Mouse (Mus musculus) left cerebral cortex, adult 2 months (tissue): ENCODE measurements around the gene Hbs1l. TPM values are rescaled to one million over a fixed set of nuclear protein-coding genes. Genes with fewer than 3 reads are reported as not detected.

Source experiments
- DNase-seq, 2 experiments: peaks; one replicate each; pipeline ENCODE4 v3.0.0; 2021 to 2022; ENCODE audit warnings: low spot score in 2 of 2, mixed read lengths in 1 of 2; ENCODE audit errors: extremely low spot score in 1 of 2
- H3K27ac ChIP-seq: fragments of 200-600 bp; 2 replicates; pipeline ENCODE4 v1.8.1; 2022
- H3K4me3 ChIP-seq: fragments of 200-600 bp; 2 replicates; pipeline ENCODE4 v1.8.1; 2022
- CTCF ChIP-seq: fragments of 200-600 bp; IDR thresholded peaks from 2 replicates; pipeline ENCODE4 v1.8.1; 2022; ENCODE audit warnings: antibody characterized with exemption, mild to moderate bottlenecking, moderate library complexity
- intact Hi-C: fragments of 180-260 bp; cut with DNase I; formaldehyde crosslinking; loops from one replicate; pipeline ENCODE4 v1.15.1; 2025
- total RNA-seq, 2 experiments: library from RNA; stranded (reverse); gene quantifications; 2 replicates each; pipeline ENCODE4 v1.2.3; 2021

Gene Hbs1l
- total RNA-seq, 2 experiments from 2014 or later = 66.3 to 70.9 TPM

GRCm38 (mm10) chr10:21399622-21400021 is 103.8 kb downstream of the Hbs1l start:
- intact Hi-C loops = no loop called here
- no peak for DNase-seq
- Histone ChIP-seq H3K4me3 (no peak overlapping the region), H3K27ac (no peak overlapping the region)
- no peak for TF ChIP-seq CTCF

DNA sequence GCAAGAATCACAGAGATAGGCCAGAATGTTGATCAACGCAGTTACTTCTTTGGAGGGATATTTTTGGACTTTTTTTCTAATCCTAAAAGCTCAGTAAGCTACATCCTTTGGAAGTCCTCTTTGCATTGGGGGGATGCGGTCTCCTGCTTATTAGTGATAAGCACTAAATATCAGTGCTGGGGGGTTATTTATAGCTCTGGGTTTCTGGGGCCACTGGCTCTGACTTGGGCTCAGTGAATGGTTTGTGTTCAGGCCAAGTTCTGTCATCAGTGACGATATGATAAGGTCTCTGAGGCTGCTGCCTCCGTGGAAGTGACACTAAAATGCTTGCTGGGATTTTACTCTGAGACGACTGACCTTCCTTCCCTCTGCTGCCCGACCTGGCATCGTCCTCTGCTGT is 104.3 kb downstream of the Hbs1l start:
- TF ChIP-seq CTCF = no peak
- DNase-seq = no peak
- Histone ChIP-seq H3K27ac (no peak overlapping the region), H3K4me3 (no peak overlapping the region)
- intact Hi-C loops = no loop called here

- intact Hi-C loops = no loop called here
- no peak for TF ChIP-seq CTCF
These were observed 104.7 kb downstream of the Hbs1l start for GRCm38 (mm10) chr10:21400453-21400852.

GRCm38 (mm10) chr10:21401259-21401658 is 105.5 kb downstream of the Hbs1l start:
- Histone ChIP-seq H3K4me3 (no peak overlapping the region), H3K27ac (no peak overlapping the region)
- TF ChIP-seq CTCF = no peak
- intact Hi-C loops = no loop called here
- DNase-seq = no peak

More at GRCm38 (mm10) chr10:21400453-21400852, 104.7 kb downstream of the Hbs1l start:
- no peak for DNase-seq
- H3K4me3 ChIP-seq = no peak overlapping the region
- no peak overlapping the region for H3K27ac ChIP-seq

GRCm38 (mm10) chr10:21404822-21405221 is 109.0 kb downstream of the Hbs1l start:
- H3K4me3 ChIP-seq = no peak overlapping the region
- intact Hi-C loops = no loop called here
- TF ChIP-seq CTCF = no peak
- no peak overlapping the region for H3K27ac ChIP-seq
- no peak for DNase-seq

DNA sequence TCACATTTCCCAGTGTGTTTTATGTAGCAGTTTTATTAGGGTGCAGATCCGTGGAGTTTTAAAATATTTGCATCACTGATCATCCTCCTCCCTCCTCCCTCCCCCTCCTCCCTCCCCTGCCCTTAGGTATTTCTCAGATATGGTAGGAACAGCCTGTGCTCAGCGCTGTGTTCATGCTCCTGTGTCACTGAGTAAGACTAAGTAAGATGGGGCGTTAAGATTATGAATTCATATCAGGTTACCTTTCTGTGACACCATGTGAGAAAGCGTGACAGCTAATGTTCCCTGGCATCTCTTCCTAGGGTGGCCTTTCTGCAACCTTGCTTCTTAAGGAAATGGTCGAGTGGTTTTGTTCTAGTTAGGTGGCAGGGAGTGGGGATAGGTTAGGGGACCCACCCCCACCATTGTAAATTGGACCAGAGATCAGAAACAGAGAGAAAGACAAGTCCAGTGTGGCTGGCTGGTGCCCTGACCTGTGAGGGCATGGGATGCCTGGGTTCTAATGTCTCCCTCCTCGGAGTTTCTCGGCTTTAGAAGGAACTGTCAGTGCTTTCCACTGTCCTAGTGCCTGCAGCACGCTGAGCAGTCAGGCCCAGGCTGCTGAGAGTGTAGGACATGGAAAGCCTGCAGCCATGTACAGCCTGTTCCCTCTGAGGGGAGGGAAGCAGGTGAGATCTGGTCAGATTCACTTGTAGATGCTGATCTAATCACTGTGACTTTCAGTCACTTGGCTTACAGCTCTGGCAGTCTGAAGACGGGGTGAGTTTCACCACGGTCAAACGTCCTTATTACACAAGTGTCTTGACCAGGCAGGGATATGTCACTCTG is 110.1 kb downstream of the Hbs1l start:
- intact Hi-C loops = no loop called here
- DNase-seq = no peak
- TF ChIP-seq CTCF = no peak
- Histone ChIP-seq H3K4me3 (no peak overlapping the region), H3K27ac (no peak overlapping the region)

DNA sequence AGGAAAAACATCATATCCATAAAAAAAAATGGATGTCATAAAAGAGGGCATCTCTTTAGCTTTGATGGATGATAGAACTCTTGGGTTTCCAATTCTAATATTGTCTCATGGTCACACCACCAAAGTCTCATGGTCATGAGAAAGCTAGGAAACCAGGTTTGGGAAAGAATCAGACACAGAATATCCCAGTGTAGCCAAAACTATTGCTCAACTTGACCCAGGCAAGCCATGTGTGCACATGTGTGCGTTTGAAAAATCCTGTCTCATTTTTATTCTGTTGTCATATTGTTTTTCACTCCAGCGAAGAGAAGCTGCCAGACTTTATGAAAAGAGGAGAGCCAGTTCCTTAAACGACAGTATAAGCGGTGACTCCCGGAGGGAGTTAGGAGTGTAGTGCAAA is 114.9 kb downstream of the Hbs1l start:
- Histone ChIP-seq H3K27ac (no peak overlapping the region), H3K4me3 (no peak overlapping the region)
- intact Hi-C loops = no loop called here
- no peak for TF ChIP-seq CTCF
- no peak for DNase-seq

DNA sequence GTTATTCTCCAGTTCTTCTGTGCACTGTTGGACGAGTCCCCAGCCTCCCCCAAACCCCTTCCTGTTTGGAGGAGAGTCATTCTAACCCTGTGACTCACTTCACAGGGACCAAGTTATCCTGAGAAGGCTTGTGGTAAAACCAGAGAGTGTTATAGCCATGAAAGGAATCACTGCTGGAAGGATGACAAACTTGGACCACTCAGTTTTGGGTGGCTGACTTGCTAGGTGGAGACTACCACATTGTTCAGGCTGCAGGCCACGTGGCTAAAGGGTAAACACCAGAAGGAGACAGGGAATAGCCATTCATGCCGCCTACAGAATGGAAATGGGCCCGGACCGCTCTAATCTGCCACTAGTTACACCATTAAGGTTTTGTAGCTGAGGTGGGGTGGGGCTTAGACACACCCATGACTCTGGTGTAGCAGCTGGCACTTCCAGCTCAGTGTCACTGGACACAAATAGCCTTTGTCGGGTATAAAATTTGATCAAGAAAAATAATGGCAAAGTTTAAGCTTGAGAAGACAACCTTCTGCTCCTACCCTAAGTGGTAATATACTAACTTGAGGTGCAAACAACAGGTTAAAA is 115.9 kb downstream of the Hbs1l start:
- TF ChIP-seq CTCF = no peak
- intact Hi-C loops = no loop called here
- DNase-seq = no peak
- Histone ChIP-seq H3K27ac (no peak overlapping the region), H3K4me3 (no peak overlapping the region)

DNA sequence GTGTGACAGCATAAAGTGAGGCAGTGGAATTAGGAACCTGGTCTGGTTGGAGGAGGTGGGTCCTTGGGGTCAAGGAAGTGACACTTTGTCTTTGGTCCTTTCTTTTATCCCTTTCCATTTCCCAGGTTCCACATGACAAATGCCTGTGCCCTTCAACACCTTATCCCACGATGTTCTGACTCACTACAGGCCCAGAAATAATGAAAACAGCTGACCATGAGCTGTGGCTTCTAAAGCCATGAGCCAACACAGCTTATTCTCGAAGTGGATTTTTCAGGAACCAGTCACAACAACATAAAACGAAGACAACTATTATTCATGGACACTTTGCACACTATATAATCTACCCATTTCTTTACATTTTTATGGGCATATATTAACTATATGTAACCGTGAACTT is 119.3 kb downstream of the Hbs1l start:
- TF ChIP-seq CTCF = no peak
- Histone ChIP-seq H3K27ac (no peak overlapping the region), H3K4me3 (no peak overlapping the region)
- DNase-seq = no peak
- intact Hi-C loops = no loop called here

GRCm38 (mm10) chr10:21416184-21416583 is 120.4 kb downstream of the Hbs1l start:
- H3K4me3 ChIP-seq = no peak overlapping the region
- intact Hi-C loops = no loop called here
- DNase-seq = no peak
- no peak overlapping the region for H3K27ac ChIP-seq
- no peak for TF ChIP-seq CTCF

Other genes with a start within 250 kb of the Hbs1l start
- under 1 TPM; 0.23 to 0.25 TPM for gene Myb, start 135.0 kb upstream of the Hbs1l start, total RNA-seq
- gene Aldh8a1, start 81.3 kb downstream of the Hbs1l start, total RNA-seq = under 1 TPM; 0.14 to 0.40 TPM